In the genomic region with DNA sequence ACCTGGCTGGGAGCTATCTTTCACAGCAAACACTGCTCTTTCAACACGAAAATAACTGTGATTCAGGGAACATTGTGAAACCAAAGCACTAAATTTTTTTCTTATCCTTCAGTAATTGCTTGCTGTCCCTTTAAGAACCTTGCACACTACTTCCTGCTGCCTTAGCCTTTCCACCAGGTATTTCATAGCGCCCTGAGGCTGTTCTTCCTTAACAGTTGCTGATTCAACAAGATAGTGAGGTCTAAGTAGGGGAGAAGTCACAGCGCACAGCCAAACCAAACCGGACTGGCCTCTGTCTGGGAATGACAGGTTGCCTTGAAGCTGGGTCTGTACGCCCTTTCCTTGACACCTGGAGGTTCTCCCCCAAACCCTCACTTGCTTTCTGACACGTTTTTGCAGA, we compare ENCODE assay signal across 21 mouse cellular contexts.
DNase-seq lines count a peak whose midpoint lies in the region; ATAC-seq and TF ChIP-seq lines count a peak whose summit lies in the region.
"Had no signal": no experiment of that assay in that cellular context is flagged by ENCODE, and none has a peak within 500 bp of the region (broad histone marks: within the 10 kb centered on the region; RNA-seq: fewer than 3 reads in every experiment).

No protein-coding gene starts in this region.

- TF ChIP-seq CTCF in lung, postnatal 0 days (IDR thresholded peaks at IDR 0.05): no peak
- TF ChIP-seq CTCF in lung, adult 2 months (IDR thresholded peaks at IDR 0.05; ENCODE audit: insufficient read depth, low read length): no peak
- no peak for TF ChIP-seq CTCF in intestine, postnatal 0 days (IDR thresholded peaks at IDR 0.05; ENCODE audit: low read depth)
- TF ChIP-seq CTCF in stomach, postnatal 0 days (IDR thresholded peaks at IDR 0.05; ENCODE audit: low read depth): no peak

- 54% methylated on average over 6 of the region's 6 CpGs for WGBS in lung, postnatal 0 days
- 57% methylated on average over 6 of the region's 6 CpGs for WGBS in lung, adult 2 months
- WGBS in intestine, postnatal 0 days: 29% methylated on average over 6 of the region's 6 CpGs
- WGBS in kidney, embryonic 16.5 days: 53% methylated on average over 6 of the region's 6 CpGs
- WGBS in stomach, postnatal 0 days: 40% methylated on average over 6 of the region's 6 CpGs
- WGBS in embryonic facial prominence, embryonic 10.5 days: 78% methylated on average over 6 of the region's 6 CpGs

- H3K4me3 ChIP-seq in lung, postnatal 0 days (ENCODE audit: low read depth, low read length): no peak overlapping the region
- H3K4me3 ChIP-seq in lung, adult 2 months (replicated peaks; ENCODE audit: extremely low read depth, low read depth, low read length): no peak overlapping the region
- no peak overlapping the region for H3K4me3 ChIP-seq in intestine, postnatal 0 days (ENCODE audit: low read depth, low read length)
- no peak overlapping the region for H3K4me3 ChIP-seq in kidney, embryonic 16.5 days (ENCODE audit: low read length)
- no peak overlapping the region for H3K4me3 ChIP-seq in stomach, postnatal 0 days (ENCODE audit: low read depth, low read length)
- no peak overlapping the region for H3K4me3 ChIP-seq in embryonic facial prominence, embryonic 10.5 days
- H3K4me3 ChIP-seq: hindbrain, embryonic 13.5 days; limb, embryonic 10.5 days; liver, embryonic 12.5 days; lung, embryonic 15.5 days; megakaryocyte, embryonic 14.5 days; neural tube, embryonic 12.5 days had no signal

- ATAC-seq in lung, postnatal 0 days: no peak
- ATAC-seq in intestine, postnatal 0 days: peak; percentile 88
- ATAC-seq in kidney, embryonic 16.5 days (ENCODE audit: low FRiP score, low TSS enrichment): peak; percentile 39; the same call in 1 of the 2 replicates
- peak; percentile 80 for ATAC-seq in stomach, postnatal 0 days (ENCODE audit: low FRiP score, low TSS enrichment)
- ATAC-seq: forebrain, embryonic 14.5 days; liver, embryonic 12.5 days had no signal

- DNase-seq in lung, postnatal 0 days (ENCODE audit: low spot score): peak; percentile 50
- no peak for DNase-seq in lung, adult 2 months
- DNase-seq in stomach, postnatal 0 days (ENCODE audit: low spot score): peak; percentile 48
- no peak for DNase-seq in ovary, postnatal 14 days (ENCODE audit: low spot score)
- no peak for DNase-seq in adrenal gland, adult 8-10 months
- no peak for DNase-seq in embryonic facial prominence, embryonic 10.5 days (ENCODE audit: low spot score)
- DNase-seq: adrenal gland, postnatal 14 days; cerebellum, adult 11-12 months; cerebellum, postnatal 36 days; heart, adult 18-20 months; right cerebral cortex, postnatal 14 days; thymus, postnatal 14 days had no signal

- no peak overlapping the region for H3K9ac ChIP-seq in lung, postnatal 0 days (replicated peaks; ENCODE audit: low read depth)
- H3K9ac ChIP-seq in intestine, postnatal 0 days (ENCODE audit: low read depth, low read length): no peak overlapping the region
- H3K9ac ChIP-seq in kidney, embryonic 16.5 days (replicated peaks; ENCODE audit: low read length): no peak overlapping the region
- H3K9ac ChIP-seq in stomach, postnatal 0 days (ENCODE audit: low read length): no peak overlapping the region
- H3K9ac ChIP-seq: hindbrain, embryonic 13.5 days; liver, embryonic 12.5 days; lung, embryonic 15.5 days; neural tube, embryonic 12.5 days had no signal

- no peak overlapping the region for H3K27ac ChIP-seq in lung, postnatal 0 days (ENCODE audit: low read length)
- H3K27ac ChIP-seq in intestine, postnatal 0 days (ENCODE audit: low read depth, low read length): peak overlapping the region; percentile 75
- H3K27ac ChIP-seq in kidney, embryonic 16.5 days (ENCODE audit: low read length): peak overlapping the region; percentile 77
- H3K27ac ChIP-seq in stomach, postnatal 0 days (replicated peaks): peak overlapping the region; percentile 63
- H3K27ac ChIP-seq in embryonic facial prominence, embryonic 10.5 days (replicated peaks): no peak overlapping the region
- H3K27ac ChIP-seq: hindbrain, embryonic 13.5 days; limb, embryonic 10.5 days; liver, embryonic 12.5 days; lung, embryonic 15.5 days; neural tube, embryonic 12.5 days had no signal

- no peak overlapping the region for H3K4me2 ChIP-seq in lung, postnatal 0 days (replicated peaks; ENCODE audit: low read depth, low read length)
- no peak overlapping the region for H3K4me2 ChIP-seq in intestine, postnatal 0 days (replicated peaks; ENCODE audit: low read depth)
- H3K4me2 ChIP-seq in kidney, embryonic 16.5 days (replicated peaks; ENCODE audit: low read depth, low read length): no peak overlapping the region
- no peak overlapping the region for H3K4me2 ChIP-seq in stomach, postnatal 0 days (replicated peaks; ENCODE audit: low read depth)
- H3K4me2 ChIP-seq: hindbrain, embryonic 13.5 days; liver, embryonic 12.5 days; lung, embryonic 15.5 days; neural tube, embryonic 12.5 days had no signal

- H3K27me3 ChIP-seq in lung, postnatal 0 days (replicated peaks; ENCODE audit: insufficient read depth, low read length): no peaks in the 10 kb centered on the region
- no peaks in the 10 kb centered on the region for H3K27me3 ChIP-seq in intestine, postnatal 0 days (replicated peaks; ENCODE audit: control insufficient read depth, insufficient read depth, low read length)
- H3K27me3 ChIP-seq in kidney, embryonic 16.5 days (ENCODE audit: insufficient read depth, low read length): no peaks in the 10 kb centered on the region
- no peaks in the 10 kb centered on the region for H3K27me3 ChIP-seq in stomach, postnatal 0 days (ENCODE audit: control insufficient read depth, insufficient read depth, low read length)
- no peaks in the 10 kb centered on the region for H3K27me3 ChIP-seq in embryonic facial prominence, embryonic 10.5 days (replicated peaks; ENCODE audit: low read depth, poor library complexity, severe bottlenecking)
- H3K27me3 ChIP-seq: hindbrain, embryonic 13.5 days; liver, embryonic 12.5 days; lung, embryonic 15.5 days; megakaryocyte, embryonic 14.5 days; neural tube, embryonic 12.5 days had no signal

- TF ChIP-seq POLR2A in lung, adult 2 months (IDR thresholded peaks at IDR 0.05; ENCODE audit: borderline replicate concordance, extremely low read depth, low read depth, low read length): no peak

- H3K9me3 ChIP-seq in lung, postnatal 0 days (ENCODE audit: low read length): no peaks in the 10 kb centered on the region
- no peaks in the 10 kb centered on the region for H3K9me3 ChIP-seq in intestine, postnatal 0 days (ENCODE audit: control insufficient read depth)
- H3K9me3 ChIP-seq in kidney, embryonic 16.5 days (ENCODE audit: low read length): no peaks in the 10 kb centered on the region
- H3K9me3 ChIP-seq in stomach, postnatal 0 days (ENCODE audit: control insufficient read depth, low read length): no peaks in the 10 kb centered on the region
- no peaks in the 10 kb centered on the region for H3K9me3 ChIP-seq in embryonic facial prominence, embryonic 10.5 days
- H3K9me3 ChIP-seq: hindbrain, embryonic 13.5 days; limb, embryonic 10.5 days; liver, embryonic 12.5 days; lung, embryonic 15.5 days; megakaryocyte, embryonic 14.5 days; neural tube, embryonic 12.5 days had no signal

- TF ChIP-seq EP300 in lung, postnatal 0 days (IDR thresholded peaks at IDR 0.05): no peak
- TF ChIP-seq EP300 in stomach, postnatal 0 days (optimal IDR thresholded peaks at IDR 0.05): peak; percentile 75

- H3K4me1 ChIP-seq in lung, postnatal 0 days (ENCODE audit: insufficient read depth, low read depth, low read length): peaks cover 19% of the 10 kb centered on the region; the same call in 1 of the 2 replicates
- peaks cover 24% of the 10 kb centered on the region for H3K4me1 ChIP-seq in lung, adult 2 months (ENCODE audit: control insufficient read depth, insufficient read depth, low read length)
- H3K4me1 ChIP-seq in intestine, postnatal 0 days (replicated peaks; ENCODE audit: control insufficient read depth, insufficient read depth, low read length): peaks cover 7% of the 10 kb centered on the region; the same call in 1 of the 2 replicates
- H3K4me1 ChIP-seq in kidney, embryonic 16.5 days (ENCODE audit: insufficient read depth, low read length): peaks cover 74% of the 10 kb centered on the region
- H3K4me1 ChIP-seq in stomach, postnatal 0 days (replicated peaks; ENCODE audit: control insufficient read depth, insufficient read depth): peaks cover 8% of the 10 kb centered on the region; the same call in 1 of the 2 replicates
- H3K4me1 ChIP-seq in embryonic facial prominence, embryonic 10.5 days: peaks cover 28% of the 10 kb centered on the region

- H3K36me3 ChIP-seq in lung, postnatal 0 days (ENCODE audit: insufficient read depth, low read length): no peaks in the 10 kb centered on the region
- H3K36me3 ChIP-seq in intestine, postnatal 0 days (ENCODE audit: control insufficient read depth, insufficient read depth): peaks cover 5% of the 10 kb centered on the region; the same call in 1 of the 2 replicates
- peaks cover 22% of the 10 kb centered on the region for H3K36me3 ChIP-seq in kidney, embryonic 16.5 days (ENCODE audit: insufficient read depth, low read length)
- peaks cover 3% of the 10 kb centered on the region; the same call in 1 of the 2 replicates for H3K36me3 ChIP-seq in stomach, postnatal 0 days (ENCODE audit: control insufficient read depth, insufficient read depth, low read length)
- H3K36me3 ChIP-seq in embryonic facial prominence, embryonic 10.5 days (replicated peaks): peaks cover 77% of the 10 kb centered on the region

Comparison
In these comparisons a context has a peak if more than half of its experiments do, and no peak if none do; other contexts are left out.
1. DNase-seq: peak in lung, postnatal 0 days (single experiment) and stomach, postnatal 0 days (single experiment); none in lung, adult 2 months (single experiment), ovary, postnatal 14 days (single experiment), adrenal gland, adult 8-10 months (single experiment) and embryonic facial prominence, embryonic 10.5 days (single experiment).
2. H3K27ac ChIP-seq: peak in intestine, postnatal 0 days (single experiment), kidney, embryonic 16.5 days (single experiment) and stomach, postnatal 0 days (single experiment); none in lung, postnatal 0 days (single experiment) and embryonic facial prominence, embryonic 10.5 days (single experiment).